Mouse (Mus musculus) limb, embryonic 14.5 days (tissue): Measurements from ENCODE around the gene Gm20388. TPM values are rescaled to one million over a fixed set of nuclear protein-coding genes. Genes with fewer than 3 reads are reported as not detected.

Experiments used
- ATAC-seq: fragments of 200-750 bp; cut with Nextera tagmentation; 2 replicates; pipeline ENCODE4 v1.8.0; 2017; ENCODE audit warnings: low read depth, moderate number of reproducible peaks, moderate TSS enrichment; ENCODE audit not compliant: low FRiP score
- DNase-seq: peaks from one replicate; pipeline ENCODE4 v3.0.0-alpha.2; 2015; ENCODE audit warnings: low spot score
- H3K27ac ChIP-seq: fragments of 300-500 bp; sonication (generic); replicated peaks from 2 replicates; pipeline ENCODE4 v1.5.1; 2014; ENCODE audit warnings: low read depth, mild to moderate bottlenecking, low read length, moderate library complexity, mixed read lengths
- H3K27me3 ChIP-seq: fragments of 300-500 bp; sonication (generic); 2 replicates; pipeline ENCODE4 v1.6.1; 2014; ENCODE audit warnings: low read length, mixed read lengths; ENCODE audit not compliant: control insufficient read depth, insufficient read depth
- H3K36me3 ChIP-seq: fragments of 300-500 bp; sonication (generic); 2 replicates; pipeline ENCODE4 v1.6.1; 2014; ENCODE audit warnings: mild to moderate bottlenecking, low read length, moderate library complexity, mixed read lengths; ENCODE audit not compliant: control insufficient read depth, insufficient read depth
- H3K4me1 ChIP-seq: fragments of 300-500 bp; sonication (generic); 2 replicates; pipeline ENCODE4 v1.6.1; 2014; ENCODE audit warnings: antibody characterized with exemption, low read length, mixed read lengths; ENCODE audit not compliant: control insufficient read depth, insufficient read depth
- H3K4me2 ChIP-seq: fragments of 300-500 bp; sonication (generic); replicated peaks from 2 replicates; pipeline ENCODE4 v1.6.1; 2014; ENCODE audit warnings: low read depth, mild to moderate bottlenecking, low read length, moderate library complexity; ENCODE audit not compliant: severe bottlenecking
- H3K4me3 ChIP-seq: fragments of 300-500 bp; sonication (generic); replicated peaks from 2 replicates; pipeline ENCODE4 v1.5.1; 2014; ENCODE audit warnings: low read length
- H3K9ac ChIP-seq: fragments of 300-500 bp; sonication (generic); 2 replicates; pipeline ENCODE4 v1.6.1; 2014; ENCODE audit warnings: mild to moderate bottlenecking, low read depth, low read length, moderate library complexity; ENCODE audit not compliant: severe bottlenecking
- H3K9me3 ChIP-seq: fragments of 300-500 bp; sonication (generic); 2 replicates; pipeline ENCODE4 v1.6.1; 2016; ENCODE audit warnings: low read length; ENCODE audit not compliant: control insufficient read depth
- POLR2A ChIP-seq: fragments of 200-500 bp; IDR thresholded peaks from 2 replicates; pipeline ENCODE4 v1.8.0; 2012; ENCODE audit warnings: inconsistent platforms, mild to moderate bottlenecking, moderate library complexity, borderline replicate concordance; ENCODE audit not compliant: insufficient read depth, insufficient read length; ENCODE audit errors: extremely low read depth
- WGBS: fragments of 180-500 bp; shearing (Covaris S2); extraction: QIAGEN DNeasy Blood & Tissue Kit; methylation state at CpG from one replicate; pipeline ENCODE4 v1.1.7; 2014; 5-methylcytosine and 5-hydroxymethylcytosine counted together
- polyA plus RNA-seq, 2 experiments: library from polyadenylated mRNA; depleted of rRNA in 1 of 2; stranded (reverse) in 1 of 2; unstranded in 1 of 2; fragments of >200 nt; fragmentation: Nextera tagmentation in 1 of 2; extraction: Ambion mirVana in 1 of 2; gene quantifications; 2 replicates each; pipeline versions ENCODE4 v1.2.1 to v1.2.3; 2012 to 2014

Gm20388 gene
- polyA plus RNA-seq, 2 experiments, result 1.9 to 49.9 TPM

DNA sequence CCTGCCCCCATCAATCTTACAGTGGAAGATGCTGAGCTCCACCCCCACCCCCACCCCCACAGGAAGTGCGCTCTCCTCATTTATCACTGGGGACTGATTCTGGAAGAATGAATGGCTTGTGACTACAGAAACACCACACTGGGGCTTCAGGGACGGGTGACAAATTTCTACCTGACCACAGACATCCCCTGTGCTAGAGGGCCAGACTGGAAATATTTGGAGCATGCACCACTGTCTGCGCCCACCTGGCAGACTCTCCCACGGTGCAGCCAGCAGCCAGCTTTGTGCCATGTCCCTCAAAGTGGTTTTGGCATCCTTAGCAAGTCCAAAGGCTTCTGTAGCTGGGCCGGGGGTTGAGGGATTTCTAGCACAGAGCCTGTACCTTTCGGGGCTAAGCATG is 997.0 kb downstream of the Gm20388 start:
- no peak overlapping the region for H3K4me2 ChIP-seq
- ATAC-seq, result no peak
- H3K27me3 ChIP-seq, result no peaks in the 10 kb centered on the region
- H3K9ac ChIP-seq, result no peak overlapping the region
- TF ChIP-seq POLR2A, result no peak
- no peaks in the 10 kb centered on the region for H3K36me3 ChIP-seq
- H3K4me1 ChIP-seq, result peaks cover 2% of the 10 kb centered on the region; the same call in 1 of the 2 replicates
- H3K4me3 ChIP-seq, result no peak overlapping the region
- no peak overlapping the region for H3K27ac ChIP-seq
- 45% methylated on average over 6 of the region's 6 CpGs for WGBS
- no peak for DNase-seq
- H3K9me3 ChIP-seq, result no peaks in the 10 kb centered on the region

DNA sequence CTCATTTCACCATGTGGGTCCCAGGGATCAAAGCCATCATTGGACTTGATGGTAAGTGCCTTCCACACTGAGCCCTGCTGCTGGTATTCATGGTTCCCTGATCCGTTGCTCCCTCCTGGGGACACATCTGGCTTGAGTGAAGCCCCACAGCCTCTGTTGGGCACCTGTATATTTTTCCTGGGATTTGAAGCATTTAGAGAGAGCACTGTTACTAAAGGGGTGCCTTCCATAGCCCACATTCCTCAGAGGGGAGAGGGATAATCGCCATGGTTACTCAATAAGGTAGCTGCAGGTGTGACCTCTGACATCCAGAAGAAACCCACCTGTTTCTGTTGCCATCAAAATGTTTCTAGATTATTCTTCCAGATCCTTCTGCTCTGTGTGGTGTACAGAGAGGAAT is 1000.3 kb downstream of the Gm20388 start:
- no peak overlapping the region for H3K4me2 ChIP-seq
- DNase-seq (no peak), ATAC-seq (no peak)
- 46% methylated on average over 2 of the region's 2 CpGs for WGBS
- no peaks in the 10 kb centered on the region for H3K36me3 ChIP-seq
- no peak for TF ChIP-seq POLR2A
- H3K27me3 ChIP-seq, result no peaks in the 10 kb centered on the region
- peaks cover 4% of the 10 kb centered on the region; the same call in 1 of the 2 replicates for H3K4me1 ChIP-seq
- no peak overlapping the region for H3K27ac ChIP-seq
- H3K9me3 ChIP-seq, result no peaks in the 10 kb centered on the region
- H3K9ac ChIP-seq, result no peak overlapping the region
- H3K4me3 ChIP-seq, result no peak overlapping the region

GRCm38 (mm10) chr8:120912463-120912862 is 1001.8 kb downstream of the Gm20388 start:
- Histone ChIP-seq H3K27me3 (no peaks in the 10 kb centered on the region), H3K4me2 (no peak overlapping the region), H3K9me3 (no peaks in the 10 kb centered on the region), H3K36me3 (no peaks in the 10 kb centered on the region), H3K4me1 (peaks cover 4% of the 10 kb centered on the region; the same call in 1 of the 2 replicates), H3K27ac (no peak overlapping the region), H3K4me3 (no peak overlapping the region), H3K9ac (no peak overlapping the region)
- no peak for DNase-seq
- ATAC-seq, result no peak
- 14% methylated on average over 6 of the region's 6 CpGs for WGBS
- no peak for TF ChIP-seq POLR2A

- Histone ChIP-seq H3K27me3 (no peaks in the 10 kb centered on the region), H3K4me3 (no peak overlapping the region), H3K4me2 (no peak overlapping the region), H3K27ac (no peak overlapping the region), H3K36me3 (no peaks in the 10 kb centered on the region), H3K9me3 (no peaks in the 10 kb centered on the region), H3K4me1 (peaks cover 4% of the 10 kb centered on the region; the same call in 1 of the 2 replicates), H3K9ac (no peak overlapping the region)
- no peak for TF ChIP-seq POLR2A
- no peak for DNase-seq
- 60% methylated on average over 14 of the region's 14 CpGs for WGBS
- ATAC-seq, result no peak
Measured at GRCm38 (mm10) chr8:120916831-120917435, 1006.3 kb downstream of the Gm20388 start.

DNA sequence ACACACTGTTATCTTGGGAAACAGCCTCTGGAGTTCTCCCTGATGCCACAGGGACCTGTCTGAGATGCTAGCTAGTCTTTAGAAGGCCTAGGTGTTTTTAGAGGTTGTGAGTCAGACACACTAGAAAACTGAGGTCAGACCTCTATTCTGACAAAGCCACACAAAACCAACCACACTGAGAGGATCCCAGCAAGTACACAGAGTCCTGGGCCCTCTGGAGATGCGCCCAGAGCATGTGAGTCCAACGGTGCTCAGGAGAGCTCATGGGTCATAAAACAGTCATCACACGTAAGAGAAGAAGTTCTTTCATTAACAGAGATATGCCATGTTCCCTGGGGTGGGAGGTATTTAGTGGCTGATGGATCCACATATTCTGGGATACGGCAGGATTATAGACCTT is 1009.9 kb downstream of the Gm20388 start:
- Histone ChIP-seq H3K4me3 (no peak overlapping the region), H3K27me3 (no peaks in the 10 kb centered on the region), H3K4me2 (no peak overlapping the region), H3K4me1 (no peaks in the 10 kb centered on the region), H3K27ac (no peak overlapping the region), H3K36me3 (no peaks in the 10 kb centered on the region), H3K9me3 (no peaks in the 10 kb centered on the region), H3K9ac (no peak overlapping the region)
- 78% methylated on average over 4 of the region's 4 CpGs for WGBS
- ATAC-seq (no peak), DNase-seq (no peak)
- no peak for TF ChIP-seq POLR2A
